Mouse (Mus musculus): Measurements from ENCODE around the gene Sh3bp2. TPM values are rescaled to one million over a fixed set of nuclear protein-coding genes. Genes with fewer than 3 reads are reported as not detected.

The Sh3bp2 gene
- polyA plus RNA-seq (2015; fragmentation: Illumina TruSeq; extraction: RNeasy Lipid Tissue Mini Kit (QIAGEN cat#74804); ENCODE audit: insufficient read depth, low read depth, low replicate concordance) = 1.4 TPM

GRCm38 (mm10) chr5:34525663-34526476, at the start of gene Sh3bp2:
Gene Sh3bp2, plus strand, starts transcription at chr5:34525838.

GRCm38 (mm10) chr5:34513466-34514217, 12.0 kb upstream of the Sh3bp2 start, which contains the start of gene Tnip2:
Gene Tnip2, minus strand, starts transcription at chr5:34513991.

GRCm38 (mm10) chr5:34573268-34574221, 47.9 kb downstream of the Sh3bp2 start, which contains the start of gene Add1:
Gene Add1, plus strand, starts transcription at chr5:34573664.

Other genes starting within 250 kb of the Sh3bp2 start
- 0.26 TPM for gene Zfyve28, start 237.4 kb upstream of the Sh3bp2 start, polyA plus RNA-seq (2015; fragmentation: Illumina TruSeq; extraction: RNeasy Lipid Tissue Mini Kit (QIAGEN cat#74804); ENCODE audit: insufficient read depth, low read depth, low replicate concordance)
- gene Cfap99, start 237.2 kb upstream of the Sh3bp2 start, polyA plus RNA-seq (2015; fragmentation: Illumina TruSeq; extraction: RNeasy Lipid Tissue Mini Kit (QIAGEN cat#74804); ENCODE audit: insufficient read depth, low read depth, low replicate concordance) = not detected
- 12.4 TPM for gene Rnf4, start 189.5 kb upstream of the Sh3bp2 start, polyA plus RNA-seq (2015; fragmentation: Illumina TruSeq; extraction: RNeasy Lipid Tissue Mini Kit (QIAGEN cat#74804); ENCODE audit: insufficient read depth, low read depth, low replicate concordance)
- gene Fam193a, start 155.9 kb upstream of the Sh3bp2 start, polyA plus RNA-seq (2015; fragmentation: Illumina TruSeq; extraction: RNeasy Lipid Tissue Mini Kit (QIAGEN cat#74804); ENCODE audit: insufficient read depth, low read depth, low replicate concordance) = 8.3 TPM
- 6.7 TPM for gene Tnip2, start 11.8 kb upstream of the Sh3bp2 start, polyA plus RNA-seq (2015; fragmentation: Illumina TruSeq; extraction: RNeasy Lipid Tissue Mini Kit (QIAGEN cat#74804); ENCODE audit: insufficient read depth, low read depth, low replicate concordance)
- gene Add1, start 47.8 kb downstream of the Sh3bp2 start, polyA plus RNA-seq (2015; fragmentation: Illumina TruSeq; extraction: RNeasy Lipid Tissue Mini Kit (QIAGEN cat#74804); ENCODE audit: insufficient read depth, low read depth, low replicate concordance) = 37.8 TPM
- gene Mfsd10, start 111.4 kb downstream of the Sh3bp2 start, polyA plus RNA-seq (2015; fragmentation: Illumina TruSeq; extraction: RNeasy Lipid Tissue Mini Kit (QIAGEN cat#74804); ENCODE audit: insufficient read depth, low read depth, low replicate concordance) = 25.5 TPM
- gene Nop14, start 134.3 kb downstream of the Sh3bp2 start, polyA plus RNA-seq (2015; fragmentation: Illumina TruSeq; extraction: RNeasy Lipid Tissue Mini Kit (QIAGEN cat#74804); ENCODE audit: insufficient read depth, low read depth, low replicate concordance) = 8.3 TPM
- 1.7 TPM for gene Grk4, start 134.5 kb downstream of the Sh3bp2 start, polyA plus RNA-seq (2015; fragmentation: Illumina TruSeq; extraction: RNeasy Lipid Tissue Mini Kit (QIAGEN cat#74804); ENCODE audit: insufficient read depth, low read depth, low replicate concordance)
- gene Htt, start 235.9 kb downstream of the Sh3bp2 start, polyA plus RNA-seq (2015; fragmentation: Illumina TruSeq; extraction: RNeasy Lipid Tissue Mini Kit (QIAGEN cat#74804); ENCODE audit: insufficient read depth, low read depth, low replicate concordance) = 3.5 TPM